Mouse (Mus musculus) forebrain, embryonic 11.5 days (tissue): ENCODE measurements around the gene Ccdc162. TPM values are rescaled to one million over a fixed set of nuclear protein-coding genes. Genes with fewer than 3 reads are reported as not detected.

Source experiments
- ATAC-seq: fragments of 200-750 bp; cut with Nextera tagmentation; replicated peaks from 2 replicates; pipeline ENCODE4 v1.8.0; 2017; ENCODE audit warnings: moderate TSS enrichment; ENCODE audit not compliant: low FRiP score
- DNase-seq: peaks from one replicate; pipeline ENCODE4 v3.0.0-alpha.2; 2017; ENCODE audit warnings: low spot score
- H3K27ac ChIP-seq: fragments of 300-500 bp; sonication (generic); 2 replicates; pipeline ENCODE4 v1.5.1; 2014; ENCODE audit warnings: low read depth, low read length
- H3K27me3 ChIP-seq: fragments of 300-500 bp; sonication (generic); 2 replicates; pipeline ENCODE4 v1.6.1; 2014; ENCODE audit warnings: mild to moderate bottlenecking, low read length, mixed read lengths; ENCODE audit not compliant: control insufficient read depth, insufficient read depth
- H3K36me3 ChIP-seq: fragments of 300-500 bp; sonication (generic); 2 replicates; pipeline ENCODE4 v1.6.1; 2014; ENCODE audit warnings: mild to moderate bottlenecking, low read length, moderate library complexity, mixed read lengths; ENCODE audit not compliant: control insufficient read depth, insufficient read depth
- H3K4me1 ChIP-seq: fragments of 300-500 bp; sonication (generic); replicated peaks from 2 replicates; pipeline ENCODE4 v1.6.1; 2014; ENCODE audit warnings: low read length, mixed read lengths; ENCODE audit not compliant: control insufficient read depth, insufficient read depth
- H3K4me2 ChIP-seq: fragments of 300-500 bp; sonication (generic); 2 replicates; pipeline ENCODE4 v1.6.1; 2014; ENCODE audit warnings: low read depth, mild to moderate bottlenecking, low read length, moderate library complexity, mixed read lengths; ENCODE audit not compliant: severe bottlenecking
- H3K4me3 ChIP-seq: fragments of 300-500 bp; sonication (generic); 2 replicates; pipeline ENCODE4 v1.5.1; 2014; ENCODE audit warnings: low read depth, low read length
- H3K9ac ChIP-seq: fragments of 300-500 bp; sonication (generic); 2 replicates; pipeline ENCODE4 v1.6.1; 2014; ENCODE audit warnings: low read length
- H3K9me3 ChIP-seq: fragments of 300-500 bp; sonication (generic); 2 replicates; pipeline ENCODE4 v1.6.1; 2016; ENCODE audit warnings: low read length, mixed read lengths; ENCODE audit not compliant: control insufficient read depth
- WGBS: fragments of 180-500 bp; shearing (Covaris S2); extraction: QIAGEN DNeasy Blood & Tissue Kit; methylation state at CpG from one replicate; pipeline ENCODE4 v1.1.7; 2014; 5-methylcytosine and 5-hydroxymethylcytosine counted together
- polyA plus RNA-seq: library from polyadenylated mRNA; unstranded; fragments of >200 nt; fragmentation: Nextera tagmentation; extraction: Ambion mirVana; gene quantifications from 2 replicates; pipeline ENCODE4 v1.2.1, GENCODE M21; 2014

Ccdc162 gene
- polyA plus RNA-seq, 1 experiment from 2014 or later = 0.80 TPM

GRCm38 (mm10) chr10:41586947-41587852 lies 129.2 kb downstream of the Ccdc162 start:
- no peak overlapping the region for H3K27ac ChIP-seq
- DNase-seq (no peak), ATAC-seq (no peak)
- no peak overlapping the region for H3K9ac ChIP-seq
- H3K9me3 ChIP-seq = no peaks in the 10 kb centered on the region
- 88% methylated on average over 18 of the region's 18 CpGs for WGBS
- 0 out of 2 replicates have a peak, but pooled peaks cover 2% of the 10 kb centered on the region for H3K4me1 ChIP-seq
- H3K4me2 ChIP-seq = no peak overlapping the region
- H3K36me3 ChIP-seq = no peaks in the 10 kb centered on the region
- no peaks in the 10 kb centered on the region for H3K27me3 ChIP-seq
- no peak overlapping the region for H3K4me3 ChIP-seq

DNA sequence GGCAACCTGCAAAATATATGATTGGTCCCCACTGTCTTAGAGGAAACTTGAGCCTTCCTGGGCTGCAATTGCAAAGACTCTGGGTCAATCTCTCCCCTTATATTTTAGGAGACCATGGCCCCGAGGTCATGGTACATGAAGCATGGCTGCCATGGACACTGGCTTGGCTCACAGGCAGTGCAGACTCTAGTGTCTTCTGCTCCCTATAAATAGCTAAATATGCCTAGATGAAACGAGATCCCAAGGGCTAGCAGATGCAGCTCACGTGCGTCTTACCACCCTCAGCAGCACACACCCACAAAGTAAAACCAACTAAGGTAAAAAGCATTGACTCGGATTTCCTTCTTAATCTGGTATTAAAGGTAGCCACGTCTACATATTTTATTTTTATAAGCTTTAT lies 133.1 kb downstream of the Ccdc162 start:
- 58% methylated on average over 6 of the region's 6 CpGs for WGBS
- Histone ChIP-seq H3K9ac (no peak overlapping the region), H3K4me2 (no peak overlapping the region), H3K27ac (no peak overlapping the region), H3K36me3 (no peaks in the 10 kb centered on the region), H3K9me3 (no peaks in the 10 kb centered on the region), H3K4me3 (no peak overlapping the region), H3K4me1 (0 out of 2 replicates have a peak, but pooled peaks cover 2% of the 10 kb centered on the region), H3K27me3 (no peaks in the 10 kb centered on the region)
- ATAC-seq (no peak), DNase-seq (no peak)

- no peak overlapping the region for H3K4me3 ChIP-seq
- 0 out of 2 replicates have a peak, but pooled peaks cover 2% of the 10 kb centered on the region for H3K4me1 ChIP-seq
- H3K9ac ChIP-seq = no peak overlapping the region
- H3K27ac ChIP-seq = no peak overlapping the region
- no peak for DNase-seq
- no peaks in the 10 kb centered on the region for H3K36me3 ChIP-seq
- no peaks in the 10 kb centered on the region for H3K27me3 ChIP-seq
- WGBS = 5% methylated on average over 5 of the region's 5 CpGs
- no peak overlapping the region for H3K4me2 ChIP-seq
- no peaks in the 10 kb centered on the region for H3K9me3 ChIP-seq
- ATAC-seq = no peak
Observed at GRCm38 (mm10) chr10:41582901-41583361, 133.5 kb downstream of the Ccdc162 start.

GRCm38 (mm10) chr10:41580441-41580840 lies 136.0 kb downstream of the Ccdc162 start:
- H3K9ac ChIP-seq = no peak overlapping the region
- WGBS = 89% methylated on average over 4 of the region's 4 CpGs
- no peak for ATAC-seq
- H3K4me3 ChIP-seq = no peak overlapping the region
- DNase-seq = no peak
- no peak overlapping the region for H3K27ac ChIP-seq
- H3K9me3 ChIP-seq = no peaks in the 10 kb centered on the region
- H3K4me2 ChIP-seq = no peak overlapping the region
- H3K36me3 ChIP-seq = no peaks in the 10 kb centered on the region
- 0 out of 2 replicates have a peak, but pooled peaks cover 2% of the 10 kb centered on the region for H3K4me1 ChIP-seq
- no peaks in the 10 kb centered on the region for H3K27me3 ChIP-seq

DNA sequence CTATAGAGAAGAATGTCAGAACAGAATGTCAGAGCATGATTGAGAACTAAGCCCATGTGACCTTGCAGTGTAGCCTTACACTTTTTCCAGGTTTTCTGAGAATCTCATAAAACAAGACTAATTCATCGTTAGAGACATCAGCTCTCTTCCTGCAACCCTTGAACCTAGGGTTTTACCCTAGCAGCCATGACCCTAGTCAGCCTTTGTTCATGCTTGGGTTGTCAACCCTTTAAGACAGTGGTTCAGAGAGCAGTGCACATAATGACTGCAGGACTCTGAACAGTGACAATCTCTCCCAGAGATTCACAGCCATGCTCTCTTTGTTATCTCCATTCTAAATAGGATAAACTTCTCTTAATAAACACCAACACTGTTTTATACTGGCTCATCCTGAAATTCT lies 137.9 kb downstream of the Ccdc162 start:
- Histone ChIP-seq H3K27me3 (no peaks in the 10 kb centered on the region), H3K36me3 (no peaks in the 10 kb centered on the region), H3K4me1 (0 out of 2 replicates have a peak, but pooled peaks cover 2% of the 10 kb centered on the region), H3K27ac (no peak overlapping the region), H3K4me2 (no peak overlapping the region), H3K9ac (no peak overlapping the region), H3K9me3 (no peaks in the 10 kb centered on the region), H3K4me3 (no peak overlapping the region)
- ATAC-seq (no peak), DNase-seq (no peak)
- WGBS = 69% methylated on average over 1 of the region's 1 CpGs

DNA sequence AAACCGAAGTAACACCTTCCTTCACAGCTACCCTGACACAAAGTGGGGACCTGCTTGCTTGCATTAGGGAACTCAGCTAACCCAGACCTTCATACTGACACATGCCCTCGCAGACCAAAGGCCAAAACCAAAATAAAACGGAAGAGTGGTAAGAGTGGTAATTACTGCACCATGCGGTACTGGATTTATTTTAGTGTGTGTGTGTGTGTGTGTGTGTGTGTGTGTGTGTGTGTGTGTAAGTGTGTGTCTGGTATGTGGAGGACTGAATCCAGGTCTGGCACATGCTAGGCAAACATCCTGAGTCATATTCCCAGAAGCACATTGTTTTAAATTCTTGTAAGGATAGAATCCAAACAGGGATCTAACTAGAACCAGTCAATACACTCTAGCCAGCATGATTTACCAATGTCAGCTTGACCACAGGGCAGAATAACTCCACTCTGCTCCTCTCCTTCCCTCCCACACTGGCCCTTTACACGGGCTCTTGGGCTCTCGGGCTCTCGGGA lies 140.1 kb downstream of the Ccdc162 start:
- H3K27me3 ChIP-seq = no peaks in the 10 kb centered on the region
- DNase-seq (no peak), ATAC-seq (no peak)
- no peak overlapping the region for H3K4me3 ChIP-seq
- no peaks in the 10 kb centered on the region for H3K4me1 ChIP-seq
- H3K9me3 ChIP-seq = no peaks in the 10 kb centered on the region
- H3K36me3 ChIP-seq = no peaks in the 10 kb centered on the region
- no peak overlapping the region for H3K4me2 ChIP-seq
- no peak overlapping the region for H3K9ac ChIP-seq
- WGBS = 85% methylated on average over 7 of the region's 7 CpGs
- no peak overlapping the region for H3K27ac ChIP-seq

DNA sequence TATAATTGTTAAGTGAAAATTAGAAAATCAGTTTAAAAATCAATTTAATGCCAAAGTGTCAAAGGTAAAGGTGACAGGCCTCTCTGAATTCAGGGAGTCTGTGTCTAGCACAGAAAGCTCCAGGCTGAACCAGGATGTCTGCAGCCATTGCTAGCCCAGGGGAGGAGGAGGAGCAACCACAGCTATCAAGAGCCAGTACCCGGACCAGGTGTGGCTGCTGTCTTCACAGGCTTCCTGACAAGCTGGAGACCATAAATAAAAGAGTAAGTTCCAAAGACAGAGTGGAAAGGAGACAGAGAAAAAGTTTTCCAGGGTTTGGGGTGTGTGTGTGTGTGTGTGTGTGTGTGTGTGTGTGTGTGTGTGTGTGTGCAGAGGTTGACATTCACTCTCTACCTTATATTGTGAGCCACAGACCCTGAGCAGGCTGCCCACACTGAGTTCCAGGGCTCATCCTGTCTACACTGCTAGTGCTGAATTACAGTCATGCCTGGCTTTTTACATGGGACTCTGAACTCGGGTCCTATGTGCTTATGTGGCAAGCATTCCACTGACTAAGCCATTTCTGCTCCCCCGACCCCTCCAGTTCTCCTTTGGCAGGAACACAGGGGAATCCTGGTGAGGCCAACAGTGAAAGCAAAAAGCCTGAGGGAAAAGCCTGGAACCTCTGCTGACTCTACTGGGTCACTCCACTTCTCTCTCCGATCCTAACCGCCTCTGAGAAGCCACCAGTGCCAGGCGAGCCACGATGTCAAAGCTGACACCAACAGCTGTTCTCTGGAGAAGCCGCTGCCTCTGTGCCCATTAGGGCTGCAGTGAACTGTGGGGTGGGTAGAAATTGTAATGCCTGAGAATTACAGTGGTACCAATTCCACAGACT lies 140.7 kb downstream of the Ccdc162 start:
- no peaks in the 10 kb centered on the region for H3K36me3 ChIP-seq
- H3K4me3 ChIP-seq = no peak overlapping the region
- no peak overlapping the region for H3K4me2 ChIP-seq
- WGBS = 81% methylated on average over 8 of the region's 8 CpGs
- H3K4me1 ChIP-seq = no peaks in the 10 kb centered on the region
- H3K9me3 ChIP-seq = no peaks in the 10 kb centered on the region
- no peak overlapping the region for H3K27ac ChIP-seq
- ATAC-seq (no peak), DNase-seq (no peak)
- no peaks in the 10 kb centered on the region for H3K27me3 ChIP-seq
- H3K9ac ChIP-seq = no peak overlapping the region

- DNase-seq (no peak), ATAC-seq (no peak)
- H3K27me3 ChIP-seq = no peaks in the 10 kb centered on the region
- no peak overlapping the region for H3K4me3 ChIP-seq
- no peaks in the 10 kb centered on the region for H3K36me3 ChIP-seq
- no peak overlapping the region for H3K27ac ChIP-seq
- H3K9me3 ChIP-seq = no peaks in the 10 kb centered on the region
- WGBS = 28% methylated on average over 6 of the region's 6 CpGs
- H3K4me1 ChIP-seq = no peaks in the 10 kb centered on the region
- no peak overlapping the region for H3K4me2 ChIP-seq
- no peak overlapping the region for H3K9ac ChIP-seq
Observed at GRCm38 (mm10) chr10:41573190-41573589, 143.2 kb downstream of the Ccdc162 start.
